Mouse (Mus musculus): ENCODE data around the gene Tbc1d15. TPM values are rescaled to one million over a fixed set of nuclear protein-coding genes. Genes with fewer than 3 reads are reported as not detected.

Tbc1d15 gene
- polyA plus RNA-seq, 1 experiment from 2014 or later: 44.7 TPM

DNA sequence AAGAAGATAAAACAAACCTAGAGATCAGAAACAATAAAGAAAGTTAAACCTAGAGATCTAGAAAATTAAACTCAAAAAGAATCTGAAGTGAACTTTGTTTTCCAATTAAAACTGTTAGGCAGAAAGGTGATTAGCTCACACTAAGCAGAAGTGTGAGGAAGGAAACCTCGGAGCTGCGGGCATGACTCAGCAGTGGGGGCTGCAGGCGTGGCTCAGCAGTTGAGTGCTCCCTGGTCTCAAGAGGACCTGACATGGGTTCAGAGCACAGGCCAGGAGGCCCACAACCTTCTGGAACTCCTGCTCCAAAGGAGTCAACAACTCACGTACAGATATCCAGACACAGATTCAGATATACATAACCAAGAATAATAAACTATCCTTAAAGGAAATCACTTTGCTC lies 14.5 kb downstream of the Tbc1d15 start:
- no peak overlapping the region for H3K4me3 ChIP-seq
- no peak for DNase-seq (ENCODE audit: extremely low spot score, low spot score)
- WGBS: 89% methylated on average over 4 of the region's 4 CpGs
- H3K36me3 ChIP-seq (replicated peaks): peaks cover 39% of the 10 kb centered on the region
- no peaks in the 10 kb centered on the region for H3K4me1 ChIP-seq
- H3K27me3 ChIP-seq (ENCODE audit: poor library complexity, severe bottlenecking): no peaks in the 10 kb centered on the region
- no peak overlapping the region for H3K27ac ChIP-seq
- H3K9me3 ChIP-seq: no peaks in the 10 kb centered on the region

DNA sequence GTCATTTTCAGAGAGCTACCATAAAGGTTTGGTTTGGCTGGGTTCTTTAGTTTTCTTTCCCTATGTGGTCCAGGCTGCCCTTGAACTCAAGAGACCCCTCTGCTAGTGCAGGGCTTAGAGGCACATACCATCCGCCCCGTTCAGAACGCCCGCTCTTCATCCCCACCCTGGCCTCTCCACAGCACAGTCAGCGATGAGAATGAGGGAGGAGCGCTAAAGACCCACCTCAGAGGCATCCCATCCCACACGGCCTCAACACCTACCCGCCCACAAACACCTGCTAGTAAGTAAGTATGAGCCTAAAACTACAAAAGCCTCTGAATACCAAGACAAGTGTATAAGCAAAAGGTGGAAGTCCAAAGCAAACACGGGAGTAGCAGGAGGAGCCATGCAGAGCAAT lies 15.8 kb downstream of the Tbc1d15 start:
- no peak for DNase-seq (ENCODE audit: extremely low spot score, low spot score)
- Histone ChIP-seq H3K4me1 (no peaks in the 10 kb centered on the region), H3K4me3 (no peak overlapping the region), H3K27ac (no peak overlapping the region), H3K36me3 (replicated peaks) (peaks cover 44% of the 10 kb centered on the region), H3K27me3 (ENCODE audit: poor library complexity, severe bottlenecking) (no peaks in the 10 kb centered on the region), H3K9me3 (no peaks in the 10 kb centered on the region)
- WGBS: 91% methylated on average over 9 of the region's 9 CpGs

DNA sequence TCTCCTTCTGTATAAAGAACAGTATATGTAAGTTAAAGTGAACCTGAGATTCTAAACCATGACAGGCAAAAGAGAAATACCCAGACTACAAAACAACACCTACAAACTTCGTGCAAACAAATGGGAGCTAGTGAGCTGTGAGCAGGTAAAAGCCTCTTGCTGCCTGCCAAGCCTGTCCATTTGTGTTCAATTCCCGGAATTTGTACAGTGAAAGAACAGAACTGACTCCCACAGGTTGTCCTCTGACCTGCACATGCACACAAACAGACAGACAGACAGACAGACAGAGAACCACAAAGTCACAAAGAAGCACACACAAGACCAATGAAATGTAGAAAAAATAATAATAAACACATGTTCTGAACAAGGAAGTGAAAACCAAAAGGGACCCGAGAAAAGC lies 17.5 kb downstream of the Tbc1d15 start:
- Histone ChIP-seq H3K27me3 (ENCODE audit: poor library complexity, severe bottlenecking) (no peaks in the 10 kb centered on the region), H3K36me3 (replicated peaks) (peaks cover 34% of the 10 kb centered on the region), H3K9me3 (no peaks in the 10 kb centered on the region), H3K4me1 (no peaks in the 10 kb centered on the region), H3K4me3 (no peak overlapping the region), H3K27ac (no peak overlapping the region)
- DNase-seq (ENCODE audit: extremely low spot score, low spot score): no peak
- 90% methylated on average over 3 of the region's 3 CpGs for WGBS

DNA sequence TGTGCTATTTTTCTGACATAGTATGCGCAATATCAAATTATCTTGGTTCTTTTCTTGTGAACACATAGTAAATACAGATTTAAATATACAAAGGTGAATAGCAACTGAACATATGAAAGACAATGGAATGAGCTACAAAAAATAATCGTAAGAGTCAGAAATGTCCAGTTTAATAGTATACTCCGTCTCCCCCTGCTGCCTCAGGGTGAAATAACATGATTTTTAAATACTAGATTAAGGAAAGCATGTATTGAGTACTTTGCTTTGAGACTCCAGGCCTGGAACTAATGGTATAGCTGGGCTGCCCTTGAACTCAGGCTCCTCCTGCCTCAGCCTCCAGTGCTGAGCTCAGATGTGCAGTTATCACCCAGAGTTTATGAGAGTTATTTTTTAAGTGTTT lies 18.8 kb downstream of the Tbc1d15 start:
- no peaks in the 10 kb centered on the region for H3K27me3 ChIP-seq (ENCODE audit: poor library complexity, severe bottlenecking)
- no peak overlapping the region for H3K4me3 ChIP-seq
- H3K27ac ChIP-seq: no peak overlapping the region
- peaks cover 32% of the 10 kb centered on the region for H3K36me3 ChIP-seq (replicated peaks)
- no peaks in the 10 kb centered on the region for H3K4me1 ChIP-seq
- DNase-seq (ENCODE audit: extremely low spot score, low spot score): no peak
- H3K9me3 ChIP-seq: no peaks in the 10 kb centered on the region
- WGBS: 95% methylated on average over 3 of the region's 3 CpGs

DNA sequence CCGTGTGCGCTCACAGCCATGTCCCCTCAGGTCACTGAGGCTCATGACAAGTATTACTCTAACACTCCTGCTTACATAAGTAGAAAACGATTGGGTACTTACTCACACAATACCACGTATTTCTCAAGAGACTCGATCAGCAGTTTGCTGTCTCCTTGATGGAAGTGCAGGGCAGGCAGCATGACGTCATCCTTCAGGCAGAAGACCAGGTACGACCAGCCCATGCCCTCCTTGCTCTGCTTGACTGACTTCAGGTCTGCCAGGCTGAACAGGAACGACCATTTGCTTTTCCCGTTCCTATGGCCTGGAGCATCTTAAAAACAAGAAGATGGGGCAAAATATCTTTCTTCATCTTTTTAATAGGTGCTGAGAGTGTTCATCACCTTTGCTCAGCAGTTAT lies 22.2 kb downstream of the Tbc1d15 start:
- no peaks in the 10 kb centered on the region for H3K9me3 ChIP-seq
- no peak overlapping the region for H3K27ac ChIP-seq
- H3K36me3 ChIP-seq (replicated peaks): peaks cover 44% of the 10 kb centered on the region
- no peak for DNase-seq (ENCODE audit: extremely low spot score, low spot score)
- H3K4me1 ChIP-seq: no peaks in the 10 kb centered on the region
- no peaks in the 10 kb centered on the region for H3K27me3 ChIP-seq (ENCODE audit: poor library complexity, severe bottlenecking)
- WGBS: 90% methylated on average over 9 of the region's 9 CpGs
- no peak overlapping the region for H3K4me3 ChIP-seq

DNA sequence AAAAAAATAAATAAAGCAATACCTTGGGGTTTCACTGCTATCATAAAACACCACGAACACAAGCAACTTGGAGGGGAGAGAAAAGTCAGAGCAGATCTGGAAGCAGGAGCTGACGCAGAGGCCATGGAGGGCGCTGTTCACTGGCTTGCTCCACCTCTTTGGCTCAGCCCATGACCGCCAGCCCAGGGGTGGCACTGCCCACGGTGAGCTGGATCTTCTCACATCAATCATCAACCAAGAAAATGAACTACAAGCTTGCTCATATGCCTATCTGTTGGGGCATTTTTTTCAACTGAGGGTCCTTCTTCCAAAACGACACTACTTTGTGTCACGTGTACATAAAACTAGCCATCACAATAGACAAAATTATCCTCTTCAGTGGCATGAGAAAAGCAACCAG lies 24.7 kb downstream of the Tbc1d15 start:
- H3K4me3 ChIP-seq: no peak overlapping the region
- H3K27ac ChIP-seq: no peak overlapping the region
- H3K36me3 ChIP-seq (replicated peaks): peaks cover 29% of the 10 kb centered on the region
- no peak for DNase-seq (ENCODE audit: extremely low spot score, low spot score)
- no peaks in the 10 kb centered on the region for H3K27me3 ChIP-seq (ENCODE audit: poor library complexity, severe bottlenecking)
- 89% methylated on average over 7 of the region's 7 CpGs for WGBS
- H3K9me3 ChIP-seq: no peaks in the 10 kb centered on the region
- no peaks in the 10 kb centered on the region for H3K4me1 ChIP-seq

DNA sequence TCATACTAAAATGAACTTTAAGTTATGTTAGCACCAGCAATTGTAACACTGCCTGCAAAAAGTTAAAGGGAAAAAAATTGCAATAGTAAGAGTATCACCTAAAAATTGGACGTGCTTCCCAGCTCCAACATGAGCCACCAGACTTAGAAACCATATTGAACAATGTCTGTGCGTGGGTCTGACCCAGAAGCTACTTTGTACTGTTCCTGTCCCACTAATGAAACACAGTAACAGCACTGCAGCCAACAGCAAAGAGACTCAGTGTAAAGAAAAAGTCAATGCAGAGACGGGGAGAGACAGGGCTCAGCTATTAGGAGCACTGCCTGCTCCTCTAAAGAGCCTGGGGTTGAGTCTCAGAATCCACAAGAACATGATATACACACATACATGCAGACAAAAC lies 27.4 kb downstream of the Tbc1d15 start:
- H3K4me1 ChIP-seq: no peaks in the 10 kb centered on the region
- DNase-seq (ENCODE audit: extremely low spot score, low spot score): no peak
- no peak overlapping the region for H3K4me3 ChIP-seq
- H3K27ac ChIP-seq: no peak overlapping the region
- peaks cover 35% of the 10 kb centered on the region for H3K36me3 ChIP-seq (replicated peaks)
- no peaks in the 10 kb centered on the region for H3K27me3 ChIP-seq (ENCODE audit: poor library complexity, severe bottlenecking)
- 89% methylated on average over 3 of the region's 3 CpGs for WGBS
- H3K9me3 ChIP-seq: no peaks in the 10 kb centered on the region

DNA sequence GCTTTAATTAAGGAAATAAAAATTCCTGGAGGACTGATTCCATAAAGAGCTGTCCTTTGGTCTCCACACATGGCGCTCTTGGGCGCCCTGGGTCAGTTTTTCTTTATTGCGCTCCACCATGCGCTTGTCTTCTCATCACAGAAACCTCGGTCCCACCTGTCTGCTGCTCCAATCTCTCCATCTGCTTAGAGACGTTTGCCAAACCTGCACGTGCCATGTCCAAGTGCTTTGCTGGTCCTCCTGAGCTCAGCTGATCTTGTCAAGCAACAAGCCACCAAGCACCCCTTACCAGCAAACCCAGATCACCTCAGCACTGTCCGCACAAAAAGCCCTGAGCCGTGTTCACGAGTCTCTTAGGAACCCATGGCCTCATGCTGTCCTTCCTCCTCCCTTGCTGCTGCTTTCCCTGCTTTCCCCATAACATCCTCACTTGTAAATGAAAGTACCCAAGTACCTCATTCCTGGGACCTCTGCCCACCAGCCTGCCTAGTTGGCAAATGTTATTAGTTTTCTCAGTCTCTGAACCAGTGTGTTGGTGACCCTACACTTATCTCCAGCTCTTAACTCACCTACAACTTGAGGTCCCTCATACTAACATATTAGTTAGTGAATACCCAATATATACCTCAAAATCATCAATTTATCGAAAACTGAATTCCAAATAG lies 38.2 kb downstream of the Tbc1d15 start:
- H3K4me3 ChIP-seq: no peak overlapping the region
- no peaks in the 10 kb centered on the region for H3K27me3 ChIP-seq (ENCODE audit: poor library complexity, severe bottlenecking)
- H3K4me1 ChIP-seq: no peaks in the 10 kb centered on the region
- WGBS: 94% methylated on average over 11 of the region's 11 CpGs
- peaks cover 77% of the 10 kb centered on the region for H3K36me3 ChIP-seq (replicated peaks)
- no peak overlapping the region for H3K27ac ChIP-seq
- H3K9me3 ChIP-seq: no peaks in the 10 kb centered on the region
- no peak for DNase-seq (ENCODE audit: extremely low spot score, low spot score)

DNA sequence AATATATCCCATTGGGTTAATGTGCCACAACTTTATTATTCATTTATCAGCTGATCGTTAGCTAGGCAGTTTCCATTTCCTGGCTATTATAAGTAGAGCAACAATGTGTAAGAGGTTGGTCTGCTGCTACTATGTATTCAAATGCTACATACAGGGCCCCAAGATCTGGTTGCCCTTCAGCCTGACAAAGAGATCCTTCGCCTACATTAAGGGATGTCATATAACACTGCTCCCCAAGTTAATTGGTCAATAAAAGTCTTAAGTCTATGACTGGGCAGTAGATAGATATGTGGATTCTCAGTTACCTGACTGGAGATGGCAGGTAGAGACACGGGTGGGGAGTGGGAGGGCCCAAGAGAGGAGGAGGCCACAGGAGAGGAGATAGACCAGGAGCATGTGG lies 45.4 kb downstream of the Tbc1d15 start:
- Histone ChIP-seq H3K27me3 (ENCODE audit: poor library complexity, severe bottlenecking) (no peaks in the 10 kb centered on the region), H3K36me3 (replicated peaks) (peaks cover 53% of the 10 kb centered on the region), H3K27ac (no peak overlapping the region), H3K4me1 (no peaks in the 10 kb centered on the region), H3K4me3 (no peak overlapping the region), H3K9me3 (no peaks in the 10 kb centered on the region)
- 93% methylated on average over 3 of the region's 3 CpGs for WGBS
- no peak for DNase-seq (ENCODE audit: extremely low spot score, low spot score)

DNA sequence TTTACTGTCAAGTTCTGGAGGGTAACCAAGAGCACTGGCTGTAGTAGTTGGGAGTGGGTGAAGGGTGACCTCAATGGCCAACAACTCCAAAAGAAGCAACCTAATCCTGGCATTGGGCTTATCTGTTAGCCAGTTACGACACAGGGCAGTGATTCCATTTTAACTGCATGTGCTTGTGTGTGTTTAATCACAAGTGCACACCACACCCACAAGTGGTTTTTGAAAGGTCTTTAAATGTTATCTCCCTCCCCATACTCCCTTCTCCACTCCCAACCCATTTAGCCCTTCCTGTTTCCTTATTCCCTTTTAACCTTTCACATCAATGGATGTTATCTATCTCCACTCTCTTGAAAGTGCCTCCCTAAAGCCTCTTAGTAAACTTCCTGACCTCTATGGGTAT lies 46.0 kb downstream of the Tbc1d15 start:
- Histone ChIP-seq H3K4me3 (no peak overlapping the region), H3K36me3 (replicated peaks) (peaks cover 53% of the 10 kb centered on the region), H3K9me3 (no peaks in the 10 kb centered on the region), H3K27ac (no peak overlapping the region), H3K27me3 (ENCODE audit: poor library complexity, severe bottlenecking) (no peaks in the 10 kb centered on the region), H3K4me1 (no peaks in the 10 kb centered on the region)
- no peak for DNase-seq (ENCODE audit: extremely low spot score, low spot score)
- WGBS: 76% methylated on average over 1 of the region's 1 CpGs

DNA sequence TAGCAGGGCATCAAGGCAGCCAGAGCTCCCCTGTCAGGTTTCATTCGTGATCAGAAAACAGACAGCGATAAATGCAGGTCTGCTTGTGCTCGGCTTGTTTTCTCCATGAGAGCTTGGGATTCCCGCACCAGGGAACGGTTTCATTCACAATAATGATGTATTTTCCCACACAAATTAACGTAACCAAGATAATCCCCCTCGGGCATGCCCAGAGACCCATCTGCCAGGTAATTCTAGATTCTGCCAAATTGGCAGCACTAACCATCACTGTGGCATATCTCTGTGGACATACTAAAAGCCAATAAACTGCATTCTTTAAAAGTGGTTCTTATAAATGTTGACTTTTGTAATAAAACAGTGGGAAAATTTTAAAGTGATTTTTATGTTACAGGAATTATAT lies 60.1 kb downstream of the Tbc1d15 start:
- DNase-seq (ENCODE audit: extremely low spot score, low spot score): no peak
- Histone ChIP-seq H3K4me3 (no peak overlapping the region), H3K4me1 (no peaks in the 10 kb centered on the region), H3K27ac (no peak overlapping the region), H3K9me3 (no peaks in the 10 kb centered on the region), H3K27me3 (ENCODE audit: poor library complexity, severe bottlenecking) (no peaks in the 10 kb centered on the region), H3K36me3 (replicated peaks) (no peaks in the 10 kb centered on the region)
- WGBS: 87% methylated on average over 7 of the region's 7 CpGs

DNA sequence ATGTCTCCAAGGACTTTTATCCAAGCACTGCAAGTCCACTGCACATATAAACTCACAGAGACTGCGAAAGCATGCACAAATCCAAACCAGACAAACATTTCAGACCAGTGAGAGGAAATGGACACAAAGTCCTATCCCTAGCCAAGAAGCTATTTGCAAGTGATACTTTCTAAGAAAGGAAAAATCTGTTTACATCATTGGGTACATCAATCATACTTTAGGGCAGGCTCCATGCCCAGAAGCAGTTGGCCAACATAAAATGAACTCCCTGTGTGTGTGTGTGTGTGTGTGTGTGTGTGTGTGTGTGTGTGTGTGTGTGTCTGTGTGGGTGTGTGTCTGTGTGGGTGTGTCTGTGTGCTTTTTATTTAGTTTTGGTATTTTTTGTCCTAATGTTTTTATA lies 63.9 kb downstream of the Tbc1d15 start:
- H3K27me3 ChIP-seq (ENCODE audit: poor library complexity, severe bottlenecking): no peaks in the 10 kb centered on the region
- H3K9me3 ChIP-seq: no peaks in the 10 kb centered on the region
- no peaks in the 10 kb centered on the region for H3K36me3 ChIP-seq (replicated peaks)
- H3K4me1 ChIP-seq: no peaks in the 10 kb centered on the region
- 88% methylated on average over 1 of the region's 1 CpGs for WGBS
- no peak for DNase-seq (ENCODE audit: extremely low spot score, low spot score)
- no peak overlapping the region for H3K27ac ChIP-seq
- H3K4me3 ChIP-seq: no peak overlapping the region

DNA sequence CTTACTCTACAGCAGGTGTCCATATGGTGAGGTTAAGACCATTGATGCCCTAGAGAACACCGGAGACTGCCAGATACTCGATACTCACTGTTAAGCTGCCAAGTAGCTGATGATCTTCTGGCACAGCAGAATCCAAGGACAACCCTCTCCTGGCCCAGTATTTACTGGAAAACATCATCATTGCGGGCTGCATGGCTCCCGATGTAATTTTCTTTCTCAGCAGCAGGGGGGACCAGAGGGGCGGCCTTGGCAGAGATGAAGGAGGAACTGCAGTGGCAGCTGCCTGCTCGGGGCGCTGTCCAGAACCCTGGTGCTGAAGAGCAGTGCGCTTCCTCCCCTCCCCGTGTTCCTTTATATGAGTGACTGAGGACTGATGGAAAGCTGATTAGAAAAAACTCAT lies 66.6 kb downstream of the Tbc1d15 start, which contains the start of gene Tph2:
Gene Tph2 (minus strand): TSS at position 326 of the 400 bp plus-strand sequence.
- 13% methylated on average over 9 of the region's 9 CpGs for WGBS
- no peaks in the 10 kb centered on the region for H3K9me3 ChIP-seq
- H3K27ac ChIP-seq: no peak within 1 kb of the TSS
- H3K27me3 ChIP-seq (ENCODE audit: poor library complexity, severe bottlenecking): no peaks in the 10 kb centered on the region
- H3K4me1 ChIP-seq: no peaks in the 10 kb centered on the region
- H3K4me3 ChIP-seq: no peak within 1 kb of the TSS
- DNase-seq (ENCODE audit: extremely low spot score, low spot score): peak; percentile 75
- no peaks in the 10 kb centered on the region for H3K36me3 ChIP-seq (replicated peaks)

DNA sequence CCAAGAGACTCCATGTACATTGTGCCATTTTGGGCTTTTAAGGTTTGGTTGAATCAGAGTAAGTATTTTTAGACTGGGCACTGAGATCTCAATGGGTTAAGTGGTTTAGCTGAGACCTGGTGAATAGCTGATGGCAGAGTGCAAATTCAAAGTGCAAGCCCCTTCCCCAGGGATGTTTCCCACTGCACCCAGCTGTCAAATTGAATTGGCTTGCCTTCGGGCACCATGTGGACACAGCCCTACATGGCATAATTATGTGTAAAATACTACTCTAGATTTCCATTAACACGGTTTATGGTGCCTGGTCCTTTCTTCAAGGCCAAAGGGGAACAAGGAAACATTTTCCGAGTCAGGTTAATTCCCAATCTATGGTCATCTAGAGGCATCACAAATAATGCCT lies 70.2 kb downstream of the Tbc1d15 start:
- DNase-seq (ENCODE audit: extremely low spot score, low spot score): no peak

More for the DNA sequence above, 70.2 kb downstream of the Tbc1d15 start:
- H3K27ac ChIP-seq: no peak overlapping the region
- 85% methylated on average over 3 of the region's 3 CpGs for WGBS
- no peaks in the 10 kb centered on the region for H3K27me3 ChIP-seq (ENCODE audit: poor library complexity, severe bottlenecking)
- H3K9me3 ChIP-seq: no peaks in the 10 kb centered on the region
- H3K4me3 ChIP-seq: no peak overlapping the region
- no peaks in the 10 kb centered on the region for H3K36me3 ChIP-seq (replicated peaks)
- H3K4me1 ChIP-seq: no peaks in the 10 kb centered on the region; the same call in 1 of the 2 replicates
